Mouse (Mus musculus) right cerebral cortex, postnatal 4 days (tissue): ENCODE results near the gene Pik3r1.

ENCODE experiments used
- DNase-seq: peaks from one replicate; pipeline ENCODE4 v3.0.0-alpha.2; 2022

The Pik3r1 gene

DNA sequence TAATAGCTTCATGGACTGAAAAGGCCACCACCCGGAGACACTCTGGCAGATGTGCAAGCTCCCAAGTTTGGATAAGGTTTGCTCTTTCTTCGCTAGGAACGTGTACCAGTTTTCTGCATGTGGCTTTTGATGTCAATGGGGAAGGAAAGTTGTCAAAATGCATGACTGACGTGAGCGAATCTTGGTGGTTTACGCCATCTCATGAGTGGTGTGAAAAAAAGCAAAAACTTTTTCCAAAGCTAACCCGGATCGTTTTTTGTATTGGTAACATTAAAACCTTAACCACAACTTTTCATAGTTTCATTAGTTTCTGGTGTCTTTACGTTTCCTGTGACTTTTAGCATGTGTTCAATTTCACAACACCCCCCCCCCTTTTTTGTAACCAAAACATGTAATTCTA is 60.8 kb downstream of the Pik3r1 start:
- no peak for DNase-seq

GRCm38 (mm10) chr13:101706426-101706825 is 61.6 kb downstream of the Pik3r1 start:
- DNase-seq: no peak

GRCm38 (mm10) chr13:101702096-101702775 is 65.8 kb downstream of the Pik3r1 start:
- DNase-seq: no peak

- DNase-seq: no peak
Measured at GRCm38 (mm10) chr13:101701632-101702031, 66.4 kb downstream of the Pik3r1 start.

GRCm38 (mm10) chr13:101699742-101700141 is 68.3 kb downstream of the Pik3r1 start:
- no peak for DNase-seq

DNA sequence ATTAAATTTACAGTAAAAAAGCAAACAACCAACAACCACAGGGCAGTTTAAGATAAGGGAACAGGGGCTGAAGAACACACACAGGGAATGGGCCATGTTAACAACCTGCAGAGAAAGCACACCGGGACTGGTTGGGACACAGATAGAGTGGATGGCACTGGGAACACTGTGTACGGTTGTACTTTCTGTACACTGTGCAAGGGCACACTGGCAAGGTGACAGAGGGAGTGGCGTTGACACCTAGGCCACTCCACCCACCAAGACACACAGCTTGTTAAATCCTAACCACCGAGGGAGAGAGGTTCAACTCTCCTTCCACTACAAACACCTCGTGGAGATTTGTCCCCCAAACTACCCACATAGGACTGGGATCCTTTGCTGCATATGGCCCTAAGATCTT is 70.1 kb downstream of the Pik3r1 start:
- no peak for DNase-seq

DNA sequence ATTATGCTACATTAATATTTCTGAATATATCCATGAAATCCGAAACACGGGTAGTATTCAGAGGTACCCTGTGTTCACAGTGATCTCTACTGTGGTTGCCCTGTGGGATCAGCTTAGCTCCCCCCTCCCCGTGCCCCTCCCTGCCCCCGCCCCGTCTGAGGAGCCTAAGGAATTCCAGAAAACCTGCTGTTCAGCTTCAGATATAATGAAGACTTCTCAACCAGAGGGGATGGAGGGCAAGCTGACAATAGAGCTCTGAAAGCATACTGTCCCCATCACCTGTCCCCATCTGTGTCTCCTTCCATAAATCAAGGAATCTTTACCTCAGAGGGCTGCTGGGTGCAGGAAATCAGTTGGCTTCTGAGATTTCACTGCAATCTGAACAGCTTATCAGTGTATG is 70.6 kb downstream of the Pik3r1 start:
- no peak for DNase-seq

- no peak for DNase-seq
Measured at GRCm38 (mm10) chr13:101696827-101697226, 71.2 kb downstream of the Pik3r1 start.

DNA sequence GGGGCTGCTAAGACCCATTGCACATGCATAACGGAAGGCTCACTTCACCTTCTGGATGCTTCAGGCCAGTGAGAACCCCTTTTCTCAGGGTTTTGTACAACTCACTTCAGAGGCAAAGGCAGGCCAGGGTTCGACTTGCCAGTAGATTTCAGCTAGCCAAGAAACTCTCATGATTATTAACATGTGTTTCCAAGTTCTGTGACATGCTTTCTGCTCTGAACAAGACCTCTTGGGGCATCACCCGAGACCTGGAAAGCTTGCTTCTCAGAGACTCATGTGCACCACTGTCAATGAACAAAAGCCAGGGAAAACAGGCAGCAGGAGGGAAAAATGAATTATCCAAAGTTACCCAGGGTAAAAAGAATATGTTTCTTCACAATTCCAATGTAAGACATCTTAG is 71.7 kb downstream of the Pik3r1 start:
- no peak for DNase-seq

- peak; percentile 98 for DNase-seq
Measured at GRCm38 (mm10) chr13:101695876-101696275, 72.1 kb downstream of the Pik3r1 start.

GRCm38 (mm10) chr13:101694496-101695251 is 73.3 kb downstream of the Pik3r1 start:
- DNase-seq: peak; percentile 63

DNA sequence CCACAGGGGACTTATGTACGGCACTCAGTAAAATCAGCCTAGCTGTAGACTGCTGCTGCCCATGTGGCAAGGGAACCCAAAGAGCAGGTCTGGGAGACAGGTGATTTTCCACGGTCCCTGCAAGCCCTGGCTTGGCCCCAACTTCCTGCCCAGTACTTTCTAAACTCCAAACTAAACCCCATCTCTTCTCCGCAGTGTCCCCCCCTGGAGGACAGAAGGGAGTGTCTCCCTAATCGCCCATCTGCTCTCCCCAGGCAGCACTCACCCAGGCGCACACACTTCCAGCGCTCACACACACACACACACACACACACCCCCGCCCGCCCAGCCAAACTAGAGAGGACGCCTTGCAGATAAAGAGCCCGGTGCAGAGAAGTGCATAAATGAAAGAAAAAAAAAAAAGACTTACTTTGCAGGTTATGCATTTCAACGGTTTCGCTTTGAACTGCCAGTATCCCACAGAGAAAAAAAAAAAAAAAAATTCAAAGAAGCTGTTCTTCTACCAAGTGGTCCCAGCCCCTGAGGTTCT is 74.0 kb downstream of the Pik3r1 start:
- peak; percentile 59 for DNase-seq

DNA sequence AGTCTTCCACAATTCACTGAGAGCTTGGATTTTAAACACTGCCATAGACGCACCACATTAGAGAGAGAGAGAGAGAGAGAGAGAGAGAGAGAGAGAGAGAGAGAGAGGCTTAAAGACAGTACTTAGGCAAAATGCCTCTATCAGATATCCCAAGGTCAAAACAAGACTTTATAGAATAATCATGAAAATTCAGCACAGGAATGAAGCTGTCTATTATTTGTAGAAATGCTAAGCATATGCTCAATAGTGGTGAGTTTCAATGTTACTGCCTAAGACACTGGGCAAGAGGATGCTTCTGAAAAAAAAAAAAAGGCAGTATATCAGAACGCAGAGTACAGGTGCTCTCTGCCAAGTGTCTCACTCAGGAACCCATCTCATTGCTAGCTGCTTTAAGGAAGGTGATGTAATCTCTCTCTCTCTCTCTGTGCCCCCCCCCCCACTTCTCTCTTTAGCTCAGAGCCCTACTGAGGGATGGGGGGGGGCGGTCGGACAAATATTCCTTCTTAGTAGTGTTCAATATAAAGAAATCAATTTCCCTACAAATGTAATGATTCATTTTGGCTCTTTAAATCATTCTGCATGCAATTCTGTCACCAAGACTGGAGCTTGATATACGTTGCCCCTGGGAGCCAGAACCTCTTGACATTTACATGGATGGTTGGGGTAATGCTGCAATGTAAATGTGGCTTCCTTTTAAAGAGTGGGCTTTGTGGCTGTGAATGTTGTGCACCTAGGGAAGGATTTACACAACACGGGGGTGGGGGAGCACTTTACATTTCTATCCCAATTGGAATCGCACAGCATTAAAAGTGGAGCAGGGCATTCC is 74.9 kb downstream of the Pik3r1 start:
- DNase-seq: no peak

- DNase-seq: peak; percentile 63
Measured at GRCm38 (mm10) chr13:101692239-101692784, 75.7 kb downstream of the Pik3r1 start.

GRCm38 (mm10) chr13:101691669-101692068 is 76.3 kb downstream of the Pik3r1 start:
- no peak for DNase-seq

GRCm38 (mm10) chr13:101690911-101691655 is 76.9 kb downstream of the Pik3r1 start:
- no peak for DNase-seq

- DNase-seq: no peak
Measured at GRCm38 (mm10) chr13:101690167-101690566, 77.8 kb downstream of the Pik3r1 start.

DNA sequence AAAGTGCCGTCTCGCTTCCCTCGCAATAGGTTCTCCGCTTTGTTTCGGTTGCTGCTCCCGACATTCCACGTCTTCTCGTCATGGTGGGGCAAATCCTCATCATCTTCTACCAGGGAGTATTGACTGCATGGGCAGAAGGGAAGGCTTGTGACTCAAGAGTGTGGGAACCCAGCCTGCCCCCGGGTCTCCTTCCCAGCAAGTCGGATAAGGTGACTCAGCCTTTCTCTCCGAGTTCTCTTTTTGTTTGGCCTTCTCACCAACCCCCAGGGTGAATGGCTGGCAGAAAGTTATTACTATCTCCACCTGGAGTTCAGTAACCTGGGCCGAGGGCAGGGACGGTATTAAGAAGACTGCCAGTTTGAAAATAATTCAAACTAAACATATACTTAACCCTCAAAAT is 81.8 kb downstream of the Pik3r1 start:
- no peak for DNase-seq

DNA sequence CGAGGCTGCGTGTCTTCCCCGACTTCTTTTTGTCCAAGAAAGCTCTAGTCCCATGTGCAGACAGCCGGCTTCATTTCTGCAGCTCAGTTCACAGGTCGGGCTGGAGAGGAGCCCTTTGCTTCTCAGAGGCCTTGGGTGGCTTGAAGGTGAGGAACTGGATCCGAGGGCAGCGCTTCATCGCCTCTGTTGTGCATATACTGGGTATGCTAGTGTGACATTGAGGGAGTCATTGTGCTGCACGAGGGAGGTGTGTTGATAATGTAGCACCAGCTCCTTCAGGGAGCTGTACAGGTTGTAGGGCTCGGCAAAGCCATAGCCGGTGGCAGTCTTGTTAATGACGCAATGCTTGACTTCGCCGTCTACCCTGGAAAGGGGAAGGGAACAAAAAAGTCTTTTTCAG is 83.3 kb downstream of the Pik3r1 start:
- DNase-seq: no peak

GRCm38 (mm10) chr13:101682378-101682777 is 85.6 kb downstream of the Pik3r1 start:
- DNase-seq: no peak

DNA sequence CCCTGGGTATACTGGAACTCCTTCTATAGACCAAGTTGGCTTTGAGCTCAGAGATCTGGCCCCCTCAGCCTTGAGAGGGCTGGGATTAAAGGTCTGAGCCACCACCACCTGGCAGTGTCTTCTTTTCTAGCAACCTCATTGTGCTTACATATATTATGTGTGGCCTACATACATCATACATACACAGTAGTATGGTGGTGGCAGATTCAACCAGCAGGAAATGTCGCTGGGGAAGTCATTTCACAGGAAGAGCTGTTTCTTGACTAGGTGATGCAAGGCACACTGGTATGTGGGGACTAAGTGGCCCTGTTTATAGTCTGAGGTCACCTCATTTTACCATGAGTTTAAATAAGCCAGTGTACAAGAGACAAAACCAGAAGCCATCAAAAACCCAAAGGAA is 87.9 kb downstream of the Pik3r1 start:
- DNase-seq: no peak

DNA sequence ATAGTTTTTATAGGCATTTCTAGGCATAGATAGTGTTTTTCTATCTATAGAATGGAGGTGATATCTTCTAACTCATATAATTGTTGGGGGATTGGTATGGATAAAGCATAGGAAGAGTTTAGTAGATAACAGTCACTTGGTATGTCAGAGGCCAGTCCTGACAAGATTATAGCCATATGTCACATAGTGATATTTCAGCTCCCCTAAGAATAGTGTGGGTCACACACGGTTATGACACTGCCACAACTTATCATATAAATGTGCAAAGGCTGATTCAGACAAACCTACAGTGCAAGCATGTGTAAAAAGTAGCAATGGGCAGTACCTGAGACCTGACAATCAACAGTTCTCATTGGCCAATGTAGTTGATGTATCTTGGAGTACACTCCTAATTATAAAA is 89.0 kb downstream of the Pik3r1 start:
- no peak for DNase-seq
